Mouse (Mus musculus): ENCODE results near the gene Rnf39.

GRCm38 (mm10) chr17:36992336-36993104 lies 49.8 kb downstream of the Rnf39 start:
- no peak for TF ChIP-seq POLR2A (IDR thresholded peaks at IDR 0.05; ENCODE audit: insufficient read depth, low read depth, low read length)
- TF ChIP-seq CTCF (IDR thresholded peaks at IDR 0.05; ENCODE audit: insufficient read depth, low read depth, low read length) = no peak

All from olfactory bulb, adult 2 months (tissue).